Mouse (Mus musculus) left cerebral cortex, postnatal 14 days (tissue): Measurements from ENCODE around the gene Hapln4. TPM values are rescaled to one million over a fixed set of nuclear protein-coding genes. Genes with fewer than 3 reads are reported as not detected.

ENCODE experiments used
- DNase-seq, 2 experiments: peaks; one replicate each; pipeline ENCODE4 v3.0.0; 2021 to 2022; ENCODE audit warnings: low spot score in 2 of 2, mixed read lengths in 1 of 2
- intact Hi-C: fragments of 180-260 bp; cut with DNase I; formaldehyde crosslinking; loops from one replicate; pipeline ENCODE4 v1.15.1; 2025
- microRNA-seq, 2 experiments: library from miRNA; unstranded; fragments of <30 nt; microRNA quantifications; one replicate each; pipeline ENCODE4 v1.2.0; 2022
- total RNA-seq, 2 experiments: library from RNA; stranded (reverse); gene quantifications; 2 replicates each; pipeline ENCODE4 v1.2.3; 2021

The Hapln4 gene
- total RNA-seq, 2 experiments from 2014 or later, result 17.9 to 20.9 TPM

GRCm38 (mm10) chr8:70131166-70131883 is 48.1 kb downstream of the Hapln4 start, which contains the start of gene Nr2c2ap:
Gene Nr2c2ap, plus strand, starts transcription at chr8:70131333.
- intact Hi-C loops, result no loop called here
- DNase-seq, result peak; percentile 74 to 84

DNA sequence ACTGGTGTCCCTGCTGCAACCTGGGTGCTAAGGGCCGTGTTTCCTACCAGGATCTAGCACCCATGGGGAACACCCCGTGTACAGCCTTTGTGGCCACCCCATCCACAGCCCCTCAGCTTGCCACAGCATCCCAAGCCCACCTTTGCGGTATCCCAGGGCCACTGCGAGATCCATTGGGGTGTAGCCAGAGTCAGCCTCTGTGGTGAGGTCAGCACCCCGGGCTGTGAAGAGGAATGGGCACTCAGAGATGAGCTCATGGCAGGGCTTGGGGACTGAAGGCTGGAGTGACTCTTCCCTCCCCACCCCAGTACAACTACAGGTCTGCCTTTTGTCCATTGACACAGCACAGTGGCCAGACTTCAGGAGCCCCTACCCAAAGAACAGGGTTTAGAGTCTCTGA is 50.8 kb downstream of the Hapln4 start:
- intact Hi-C loops, result no loop called here
- DNase-seq, result no peak

DNA sequence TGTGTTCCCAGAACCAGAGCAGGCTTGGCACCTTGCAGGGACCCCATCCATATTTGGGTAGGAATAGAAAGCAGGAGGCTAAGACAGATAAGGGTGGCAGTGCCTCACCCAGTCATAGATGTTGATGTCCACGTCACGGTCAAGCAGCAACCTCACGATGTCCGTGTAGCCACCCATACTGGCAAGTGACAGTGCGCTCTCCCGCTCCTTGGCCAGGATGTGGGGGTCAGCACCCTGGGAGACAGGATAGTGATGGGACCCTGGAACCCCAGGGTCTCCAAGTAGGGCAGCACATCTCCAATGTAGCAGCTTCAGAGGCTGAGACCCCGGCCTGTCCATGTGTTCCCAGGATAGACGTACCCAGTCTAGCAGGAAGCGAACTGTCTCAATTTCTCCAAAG is 51.7 kb downstream of the Hapln4 start:
- no peak for DNase-seq
- intact Hi-C loops, result no loop called here

- intact Hi-C loops, result no loop called here
- no peak for DNase-seq
Observed at GRCm38 (mm10) chr8:70136591-70136990, 53.3 kb downstream of the Hapln4 start.

GRCm38 (mm10) chr8:70137890-70138289 is 54.6 kb downstream of the Hapln4 start:
- intact Hi-C loops, result no loop called here
- no peak for DNase-seq

GRCm38 (mm10) chr8:70139026-70139857 is 56.0 kb downstream of the Hapln4 start, which contains the start of the genes Rfxank, Borcs8 and Mef2b:
Gene Rfxank, minus strand, starts transcription at chr8:70139154.
Gene Borcs8, plus strand, starts transcription at chr8:70139499.
Gene Mef2b, plus strand, starts transcription at chr8:70139711.
- intact Hi-C loops, result no loop called here
- DNase-seq, result peak; percentile 99

GRCm38 (mm10) chr8:70139981-70140380 is 56.7 kb downstream of the Hapln4 start:
- intact Hi-C loops, result no loop called here
- DNase-seq, result no peak

Small RNAs within 50 kb of the gene (microRNA-seq; reads per million reads assigned to microRNA genes)
- gene Mir7066, result 15.5 to 20.6 reads per million in 2 experiments

Other genes starting within 250 kb of the Hapln4 start
- gene Cilp2, start 195.8 kb upstream of the Hapln4 start, total RNA-seq, result 1 to 10 TPM; 1.9 to 2.2 TPM
- gene Tssk6, start 181.3 kb upstream of the Hapln4 start, total RNA-seq, result under 1 TPM in 1 of 2 experiments, not detected in 1; 0.34 TPM
- gene Ndufa13, start 180.9 kb upstream of the Hapln4 start, total RNA-seq, result 100 to 1,000 TPM; 126 to 135 TPM
- gene Yjefn3, start 180.7 kb upstream of the Hapln4 start, total RNA-seq, result 10 to 100 TPM; 23.4 to 29.8 TPM
- 10 to 100 TPM; 23.1 to 25.2 TPM for gene Gatad2a, start 87.1 kb upstream of the Hapln4 start, total RNA-seq
- 10 to 100 TPM; 82.8 to 83.3 TPM for gene Mau2, start 40.7 kb upstream of the Hapln4 start, total RNA-seq
- gene Sugp1, start 40.6 kb upstream of the Hapln4 start, total RNA-seq, result 10 to 100 TPM; 47.7 to 52.0 TPM
- gene Tm6sf2, start 10.5 kb upstream of the Hapln4 start, total RNA-seq, result 1 to 10 TPM; 1.7 to 2.4 TPM
- 100 to 1,000 TPM; 342 to 344 TPM for gene Ncan, start 37.4 kb downstream of the Hapln4 start, total RNA-seq
- gene Nr2c2ap, start 47.9 kb downstream of the Hapln4 start, total RNA-seq, result 10 to 100 TPM; 25.5 to 28.1 TPM
- 1 to 10 TPM; 9.2 to 9.6 TPM for gene Rfxank, start 55.7 kb downstream of the Hapln4 start, total RNA-seq
- 10 to 100 TPM; 44.3 to 48.7 TPM for gene Borcs8, start 56.0 kb downstream of the Hapln4 start, total RNA-seq
- not detected for gene Mef2b, start 56.3 kb downstream of the Hapln4 start, total RNA-seq
- 10 to 100 TPM; 51.3 to 53.2 TPM for gene Tmem161a, start 88.9 kb downstream of the Hapln4 start, total RNA-seq
- 10 to 100 TPM; 32.7 to 34.5 TPM for gene Slc25a42, start 128.8 kb downstream of the Hapln4 start, total RNA-seq
- 100 to 1,000 TPM; 116 to 117 TPM for gene Sugp2, start 150.8 kb downstream of the Hapln4 start, total RNA-seq
- gene Armc6, start 151.0 kb downstream of the Hapln4 start, total RNA-seq, result 10 to 100 TPM; 57.1 to 68.7 TPM
- 10 to 100 TPM; 10.5 to 12.9 TPM for gene Homer3, start 199.4 kb downstream of the Hapln4 start, total RNA-seq
- gene Ddx49, start 219.0 kb downstream of the Hapln4 start, total RNA-seq, result 10 to 100 TPM; 43.5 to 44.6 TPM
- gene Cope, start 219.1 kb downstream of the Hapln4 start, total RNA-seq, result 100 to 1,000 TPM; 122 to 132 TPM
- 100 to 1,000 TPM; 118 to 126 TPM for gene Cers1, start 232.3 kb downstream of the Hapln4 start, total RNA-seq
- gene Gdf1, start 246.4 kb downstream of the Hapln4 start, total RNA-seq, result 10 to 100 TPM; 15.4 to 20.8 TPM